Mouse (Mus musculus) hindbrain, embryonic 10.5 days (tissue): ENCODE results near the gene Ino80. TPM values are rescaled to one million over a fixed set of nuclear protein-coding genes. Genes with fewer than 3 reads are reported as not detected.

Experiments
- DNase-seq: peaks from one replicate; pipeline ENCODE4 v3.0.0-alpha.2; 2017; ENCODE audit warnings: low spot score
- H3K27ac ChIP-seq: fragments of 300-500 bp; sonication (generic); 2 replicates; pipeline ENCODE4 v1.5.1; 2016; ENCODE audit warnings: mild to moderate bottlenecking, moderate library complexity
- H3K27me3 ChIP-seq: fragments of 300-500 bp; sonication (generic); 2 replicates; pipeline ENCODE4 v1.6.1; 2016; ENCODE audit warnings: mild to moderate bottlenecking; ENCODE audit not compliant: poor library complexity, insufficient read depth, severe bottlenecking
- H3K36me3 ChIP-seq: fragments of 300-500 bp; sonication (generic); 2 replicates; pipeline ENCODE4 v1.6.1; 2016; ENCODE audit warnings: mild to moderate bottlenecking, moderate library complexity
- H3K4me1 ChIP-seq: fragments of 300-500 bp; sonication (generic); replicated peaks from 2 replicates; pipeline ENCODE4 v1.6.1; 2016; ENCODE audit warnings: mild to moderate bottlenecking
- H3K4me3 ChIP-seq: fragments of 300-500 bp; sonication (generic); 2 replicates; pipeline ENCODE4 v1.5.1; 2016; ENCODE audit warnings: mild to moderate bottlenecking, moderate library complexity
- H3K9me3 ChIP-seq: fragments of 300-500 bp; sonication (generic); 2 replicates; pipeline ENCODE4 v1.6.1; 2016; ENCODE audit warnings: mild to moderate bottlenecking, moderate library complexity
- WGBS: fragments of 180-500 bp; shearing (Covaris S2); methylation state at CpG from one replicate; pipeline ENCODE4 v1.1.7; 2016; 5-methylcytosine and 5-hydroxymethylcytosine counted together
- polyA plus RNA-seq: library from polyadenylated mRNA; unstranded; fragments of >200 nt; fragmentation: Nextera tagmentation; extraction: Ambion mirVana; gene quantifications from 2 replicates; pipeline ENCODE4 v1.2.1, GENCODE M21; 2016

The Ino80 gene
- polyA plus RNA-seq, 1 experiment from 2014 or later = 3.0 TPM

GRCm38 (mm10) chr2:119324576-119325318, 152.7 kb downstream of the Ino80 start:
- Histone ChIP-seq H3K4me3 (peak overlapping the region; percentile 55), H3K27me3 (peaks cover 100% of the 10 kb centered on the region), H3K36me3 (no peaks in the 10 kb centered on the region), H3K4me1 (peaks cover 78% of the 10 kb centered on the region), H3K9me3 (no peaks in the 10 kb centered on the region), H3K27ac (0 out of 2 replicates have a peak overlapping the region, but pooled peaks have one; percentile 45)
- DNase-seq = no peak
- under 1% methylated on average over 32 of the region's 32 CpGs for WGBS

- Histone ChIP-seq H3K27ac (peak overlapping the region; percentile 45; the same call in 1 of the 2 replicates), H3K36me3 (no peaks in the 10 kb centered on the region), H3K27me3 (peaks cover 100% of the 10 kb centered on the region), H3K4me3 (peak overlapping the region; percentile 55), H3K9me3 (no peaks in the 10 kb centered on the region), H3K4me1 (peaks cover 78% of the 10 kb centered on the region)
- 2% methylated on average over 32 of the region's 32 CpGs for WGBS
- DNase-seq = peak; percentile 27
Measured at GRCm38 (mm10) chr2:119323866-119324575, 153.5 kb downstream of the Ino80 start.

Other genes with a start within 250 kb of the Ino80 start
- gene Ppp1r14d, start 247.8 kb downstream of the Ino80 start, polyA plus RNA-seq = not detected in 2 replicates
- gene Spint1, start 240.3 kb downstream of the Ino80 start, polyA plus RNA-seq = 5.4 and 8.2 TPM in 2 replicates
- 1.2 and 3.8 TPM in 2 replicates for gene Rhov, start 206.4 kb downstream of the Ino80 start, polyA plus RNA-seq
- gene Vps18, start 188.9 kb downstream of the Ino80 start, polyA plus RNA-seq = 23.1 and 26.7 TPM in 2 replicates
- 4.7 and 5.8 TPM in 2 replicates for gene Dll4, start 151.9 kb downstream of the Ino80 start, polyA plus RNA-seq
- gene Chac1, start 126.5 kb downstream of the Ino80 start, polyA plus RNA-seq = 0.67 and 0.81 TPM in 2 replicates
- gene Exd1, start 69.9 kb upstream of the Ino80 start, polyA plus RNA-seq = 0.35 and 0.78 TPM in 2 replicates
- gene Chp1, start 70.0 kb upstream of the Ino80 start, polyA plus RNA-seq = 52.2 and 52.9 TPM in 2 replicates
- 72.8 and 93.0 TPM in 2 replicates for gene Nusap1, start 140.6 kb upstream of the Ino80 start, polyA plus RNA-seq
- 36.8 and 40.1 TPM in 2 replicates for gene Oip5, start 140.8 kb upstream of the Ino80 start, polyA plus RNA-seq
- gene Ndufaf1, start 185.1 kb upstream of the Ino80 start, polyA plus RNA-seq = 39.7 and 43.2 TPM in 2 replicates
- 49.3 and 54.3 TPM in 2 replicates for gene Rtf1, start 197.4 kb upstream of the Ino80 start, polyA plus RNA-seq